Mouse (Mus musculus) liver, postnatal 0 days (tissue): ENCODE data around the gene Cradd.

Source experiments
- CTCF ChIP-seq: sonication (generic); IDR thresholded peaks from 2 replicates; pipeline ENCODE4 v1.5.1; 2016; ENCODE audit warnings: antibody characterized with exemption, low read depth
- EP300 ChIP-seq: IDR thresholded peaks from 2 replicates; pipeline ENCODE4 v1.6.1; 2016; ENCODE audit warnings: antibody characterized with exemption, low read depth, mild to moderate bottlenecking

DNA sequence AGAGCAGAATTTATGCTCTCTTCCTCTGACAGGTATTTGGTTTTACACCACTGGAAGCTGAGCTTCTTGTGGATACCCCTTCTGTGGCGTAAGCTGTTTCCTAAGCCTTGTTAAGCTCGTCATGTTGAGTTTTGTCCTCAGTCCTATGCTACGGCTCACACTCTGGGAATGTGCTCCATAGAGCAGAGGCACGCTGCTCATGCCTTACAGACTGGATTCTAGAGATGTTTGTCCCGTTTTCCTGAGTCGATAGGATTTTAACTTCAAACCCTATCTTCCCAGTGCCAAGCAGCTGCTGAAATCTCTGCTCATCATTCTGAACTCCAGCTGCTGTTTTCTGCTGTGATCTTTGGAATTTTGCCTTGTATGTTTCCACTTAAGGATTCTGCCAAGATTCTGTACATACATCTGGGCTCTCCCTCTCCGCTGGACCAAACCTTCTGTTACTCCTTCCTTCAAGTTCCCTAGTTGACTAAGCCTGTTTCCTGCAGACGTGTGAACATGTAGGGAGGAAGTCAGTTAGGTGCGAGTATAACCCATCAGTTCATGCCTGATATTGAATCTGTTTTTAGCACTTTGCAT lies 164.2 kb downstream of the Cradd start:
- TF ChIP-seq CTCF (no peak), EP300 (no peak)
